Mouse (Mus musculus) heart, postnatal 0 days (tissue): ENCODE measurements around the gene Scarb2.

Experiments used
- CTCF ChIP-seq: IDR thresholded peaks from 2 replicates; pipeline ENCODE4 v1.5.1; 2016; ENCODE audit warnings: antibody characterized with exemption, control low read depth, low read depth
- EP300 ChIP-seq: IDR thresholded peaks from 2 replicates; pipeline ENCODE4 v1.6.1; 2016; ENCODE audit warnings: antibody characterized with exemption, low read depth

DNA sequence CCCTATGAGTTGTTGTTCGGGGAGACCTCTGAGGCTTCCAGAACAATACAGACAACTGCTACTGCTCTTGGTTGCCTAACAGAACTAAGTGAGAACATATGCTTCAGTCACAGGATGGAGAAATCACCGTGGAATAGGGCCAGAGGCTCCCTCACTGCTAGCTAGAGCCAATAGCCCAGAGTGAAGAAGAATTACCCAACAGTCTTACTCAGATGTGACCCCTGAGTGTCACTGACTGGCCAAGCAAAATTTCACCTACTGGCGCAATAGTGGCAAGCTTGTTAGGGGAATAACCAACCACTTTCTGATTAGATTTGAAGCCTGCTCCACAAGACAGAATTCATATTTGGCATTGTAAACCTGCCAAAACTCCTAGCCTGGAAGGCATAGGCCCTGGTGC lies 19.9 kb downstream of the Scarb2 start:
- TF ChIP-seq CTCF (no peak), EP300 (no peak; the same call in 1 of the 2 replicates)
